Comparison of ENCODE assay signal across 25 mouse cellular contexts in genomic region chr16:46616606-46617005, GRCm38 (mm10).
"Had no signal": no experiment of that assay in that cellular context is flagged by ENCODE, and none has a peak within 500 bp of the region (broad histone marks: within the 10 kb centered on the region; RNA-seq: fewer than 3 reads in every experiment).

No protein-coding gene starts in this region.

- H3K36me3 ChIP-seq: heart, embryonic 10.5 days; heart, embryonic 12.5 days; hindbrain, embryonic 10.5 days; intestine, embryonic 15.5 days; limb, embryonic 13.5 days; limb, embryonic 15.5 days; liver, embryonic 13.5 days had no signal

- H3K9me3 ChIP-seq: heart, embryonic 10.5 days; heart, embryonic 12.5 days; hindbrain, embryonic 10.5 days; intestine, embryonic 15.5 days; limb, embryonic 13.5 days; limb, embryonic 15.5 days; liver, embryonic 13.5 days had no signal

- H3K4me3 ChIP-seq: gastrocnemius, adult 2 months; heart, embryonic 10.5 days; heart, embryonic 12.5 days; hindbrain, embryonic 10.5 days; intestine, embryonic 15.5 days; layer of hippocampus, adult 2 months; left cerebral cortex, adult 2 months; limb, embryonic 13.5 days; limb, embryonic 15.5 days; liver, embryonic 13.5 days had no signal

- ATAC-seq: hindbrain, embryonic 16.5 days; inflammation-experienced regulatory T-cells, adult 6 months; intestine, embryonic 15.5 days; intestine, postnatal 0 days had no signal

- H3K27ac ChIP-seq: gastrocnemius, adult 2 months; heart, embryonic 10.5 days; hindbrain, embryonic 10.5 days; hindbrain, embryonic 14.5 days; intestine, embryonic 15.5 days; layer of hippocampus, adult 2 months; left cerebral cortex, adult 2 months; limb, embryonic 13.5 days; limb, embryonic 15.5 days; liver, embryonic 13.5 days had no signal

- H3K27me3 ChIP-seq: heart, embryonic 12.5 days; intestine, embryonic 15.5 days; limb, embryonic 13.5 days; limb, embryonic 15.5 days; liver, embryonic 13.5 days had no signal

- H3K4me2 ChIP-seq: heart, embryonic 12.5 days; hindbrain, embryonic 14.5 days; intestine, embryonic 15.5 days; limb, embryonic 13.5 days; limb, embryonic 15.5 days; liver, embryonic 13.5 days had no signal

- H3K9ac ChIP-seq: heart, embryonic 12.5 days; hindbrain, embryonic 14.5 days; intestine, embryonic 15.5 days; limb, embryonic 13.5 days; limb, embryonic 15.5 days; liver, embryonic 13.5 days had no signal

- H3K4me1 ChIP-seq: heart, embryonic 10.5 days; heart, embryonic 12.5 days; intestine, embryonic 15.5 days; limb, embryonic 15.5 days; liver, embryonic 13.5 days had no signal

- DNase-seq: gastrocnemius, adult 2 months; gastrocnemius, postnatal 10 days; gastrocnemius, postnatal 25 days; heart, adult 18-20 months; heart, postnatal 10 days; heart, postnatal 4 days; kidney, adult 18-20 months; kidney, adult 8-10 months; kidney, postnatal 10 days; kidney, postnatal 25 days; kidney, postnatal 4 days; left cerebral cortex, postnatal 4 days; liver, embryonic 13.5 days had no signal
